Mouse (Mus musculus) heart, adult 2 months (tissue): ENCODE results near the gene Lhfpl2. TPM values are rescaled to one million over a fixed set of nuclear protein-coding genes. Genes with fewer than 3 reads are reported as not detected.
A peak's percentile ranks its signal among the peaks of the same experiment; 100 is the strongest.

Experiments used
- DNase-seq, 2 experiments: peaks; one replicate each; pipeline ENCODE4 v3.0.0; 2021
- H3K27ac ChIP-seq: fragments of 200-600 bp; 2 replicates; pipeline ENCODE4 v1.8.1; 2022
- H3K27me3 ChIP-seq: fragments of 200-500 bp; 2 replicates; pipeline ENCODE4 v1.6.1; 2012; ENCODE audit warnings: mild to moderate bottlenecking, low read length, inconsistent platforms, mixed read lengths; ENCODE audit not compliant: control insufficient read depth, insufficient read depth
- H3K36me3 ChIP-seq: fragments of 200-500 bp; 2 replicates; pipeline ENCODE4 v1.6.1; 2012; ENCODE audit warnings: low read length, inconsistent platforms; ENCODE audit not compliant: control insufficient read depth, insufficient read depth
- H3K4me1 ChIP-seq: fragments of 200-500 bp; 2 replicates; pipeline ENCODE4 v1.6.1; 2011; ENCODE audit warnings: low read length; ENCODE audit not compliant: control insufficient read depth, insufficient read depth
- H3K4me3 ChIP-seq: fragments of 200-600 bp; 2 replicates; pipeline ENCODE4 v1.8.1; 2022
- H3K79me2 ChIP-seq: fragments of 200-500 bp; replicated peaks from 2 replicates; pipeline ENCODE4 v1.6.1; 2012; ENCODE audit warnings: mild to moderate bottlenecking, inconsistent platforms, low read length, moderate library complexity, mixed read lengths; ENCODE audit not compliant: control insufficient read depth, insufficient read depth
- H3K9ac ChIP-seq: fragments of 200-500 bp; 2 replicates; pipeline ENCODE4 v1.6.1; 2012; ENCODE audit warnings: low read depth, mild to moderate bottlenecking, control low read depth, inconsistent platforms, low read length, mixed read lengths
- CTCF ChIP-seq: fragments of 200-600 bp; IDR thresholded peaks from 2 replicates; pipeline ENCODE4 v1.8.1; 2022; ENCODE audit warnings: antibody characterized with exemption, mild to moderate bottlenecking, moderate library complexity
- EP300 ChIP-seq: fragments of 200-500 bp; IDR thresholded peaks from 2 replicates; pipeline ENCODE4 v1.6.1; 2011; ENCODE audit warnings: low read depth, low read length, control low read depth; ENCODE audit not compliant: insufficient read depth
- POLR2A ChIP-seq: fragments of 200-500 bp; IDR thresholded peaks from 2 replicates; pipeline ENCODE4 v1.6.1; 2011; ENCODE audit warnings: mild to moderate bottlenecking, low read depth, low read length, control low read depth; ENCODE audit not compliant: insufficient read depth
- WGBS: fragments of 180-500 bp; shearing (Covaris S2); methylation state at CpG from one replicate; pipeline ENCODE4 v1.1.7; 2018; 5-methylcytosine and 5-hydroxymethylcytosine counted together
- intact Hi-C: fragments of 180-260 bp; cut with DNase I; formaldehyde crosslinking; loops from one replicate; pipeline ENCODE4 v1.15.1; 2025
- polyA plus RNA-seq: library from polyadenylated mRNA; depleted of rRNA; stranded (reverse); fragments of >200 nt; gene quantifications from 2 replicates; pipeline ENCODE4 v1.2.3, GENCODE M21; 2012
- total RNA-seq, 2 experiments: library from RNA; stranded (reverse); gene quantifications; 2 replicates each; pipeline ENCODE4 v1.2.3; 2021

Lhfpl2 gene
- total and polyA plus RNA-seq, 3 experiments: 2.8 to 4.0 (median 3.5) TPM

DNA sequence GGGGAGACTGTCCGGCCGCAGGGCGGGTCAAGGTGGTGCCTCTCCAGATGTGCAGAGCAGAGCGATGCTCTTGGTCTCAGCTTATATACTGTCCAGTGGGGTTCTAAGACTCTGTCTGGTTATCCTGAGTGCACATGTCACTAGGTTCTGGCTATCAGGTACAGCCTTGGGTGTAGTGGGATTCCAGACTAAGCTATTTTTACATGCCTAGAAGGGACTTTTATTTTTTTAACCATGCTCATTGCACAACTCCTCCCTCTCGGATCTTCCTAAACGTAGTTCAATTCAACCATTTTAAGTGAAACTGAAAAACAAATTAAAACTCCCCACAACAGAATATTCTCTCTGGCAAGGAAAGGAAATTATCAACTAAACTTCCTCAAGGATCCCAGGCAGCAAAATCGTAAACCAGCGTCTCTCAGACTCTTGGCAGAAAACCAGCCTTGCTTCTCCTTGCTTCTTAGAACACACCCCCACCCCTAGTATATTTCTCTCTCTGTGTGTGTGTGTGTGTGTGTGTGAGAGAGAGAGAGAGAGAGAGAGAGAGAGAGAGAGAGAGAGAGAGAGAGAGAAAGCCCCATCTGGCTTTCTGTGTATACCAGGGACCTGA lies 47.4 kb downstream of the Lhfpl2 start:
- WGBS: 40% methylated on average over 8 of the region's 8 CpGs
- no peaks in the 10 kb centered on the region for H3K79me2 ChIP-seq
- intact Hi-C loops: no loop called here
- H3K4me3 ChIP-seq: no peak overlapping the region
- H3K27ac ChIP-seq: no peak overlapping the region
- H3K36me3 ChIP-seq: no peaks in the 10 kb centered on the region
- peaks cover 2% of the 10 kb centered on the region for H3K4me1 ChIP-seq
- no peak overlapping the region for H3K9ac ChIP-seq
- TF ChIP-seq POLR2A (no peak), EP300 (no peak), CTCF (no peak)
- DNase-seq: no peak
- H3K27me3 ChIP-seq: no peaks in the 10 kb centered on the region

DNA sequence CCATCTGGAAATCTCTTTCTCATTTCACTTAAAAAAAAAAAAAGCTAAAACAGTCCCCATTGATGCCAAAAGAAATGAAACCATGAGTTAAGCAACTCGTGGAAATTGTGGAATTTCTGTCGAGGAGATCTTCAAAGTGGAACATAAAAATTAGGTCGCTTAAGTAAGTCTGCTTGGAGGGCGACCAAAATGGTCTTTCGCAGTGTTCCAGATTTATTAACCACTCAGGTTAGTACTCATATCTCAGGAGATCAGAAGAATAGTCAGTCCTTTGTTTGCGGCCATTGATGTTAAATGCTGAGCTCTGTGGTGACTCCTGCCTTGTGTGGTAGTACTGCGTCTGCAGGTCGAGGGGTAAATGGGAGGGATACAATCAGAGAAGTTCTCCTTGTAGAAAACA lies 48.8 kb downstream of the Lhfpl2 start:
- Histone ChIP-seq H3K9ac (no peak overlapping the region), H3K27me3 (no peaks in the 10 kb centered on the region), H3K36me3 (no peaks in the 10 kb centered on the region), H3K27ac (no peak overlapping the region), H3K79me2 (no peaks in the 10 kb centered on the region), H3K4me3 (no peak overlapping the region), H3K4me1 (peaks cover 2% of the 10 kb centered on the region)
- intact Hi-C loops: no loop called here
- DNase-seq: no peak
- TF ChIP-seq EP300: no peak
- no peak for TF ChIP-seq POLR2A
- TF ChIP-seq CTCF: no peak
- 75% methylated on average over 8 of the region's 8 CpGs for WGBS

DNA sequence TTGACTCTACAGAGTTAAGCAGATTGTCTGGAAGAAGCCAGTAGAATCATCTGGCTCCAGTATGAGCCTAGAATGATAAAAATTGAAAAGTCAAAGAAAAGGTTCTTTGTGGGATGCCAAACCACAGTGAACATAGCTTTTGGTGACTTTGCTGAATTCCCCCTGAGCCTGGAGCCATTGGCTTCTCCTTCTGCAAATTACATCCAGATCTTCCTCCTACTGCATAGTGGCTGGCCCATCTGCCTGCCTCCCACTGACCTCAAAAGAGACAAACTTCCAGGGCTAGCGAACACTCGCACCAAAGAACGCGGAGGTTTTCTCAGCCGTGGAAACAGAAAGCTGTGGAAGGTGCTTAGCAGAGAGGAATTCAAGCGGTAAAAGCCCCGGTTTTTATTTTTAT lies 49.4 kb downstream of the Lhfpl2 start:
- 79% methylated on average over 7 of the region's 7 CpGs for WGBS
- no peak for DNase-seq

DNA sequence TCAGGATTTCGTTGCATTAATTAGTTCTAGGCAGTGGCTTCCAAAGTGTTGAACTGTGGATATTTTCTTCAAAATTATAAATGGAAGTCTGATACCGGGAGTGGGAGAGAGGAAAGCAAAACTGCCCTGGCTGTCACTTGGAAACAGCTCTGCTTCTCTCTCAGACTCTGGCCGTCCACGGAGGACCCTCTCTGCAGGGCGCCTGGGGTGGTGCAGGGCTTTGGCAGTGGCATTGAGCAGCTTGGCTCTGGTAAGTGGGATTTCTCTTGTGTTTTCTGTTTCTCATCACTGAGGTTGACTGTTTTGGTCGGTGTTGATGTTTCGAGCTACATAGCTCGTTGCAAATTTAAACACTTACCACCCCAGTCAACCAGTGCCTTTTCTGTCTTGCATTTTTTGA lies 53.0 kb downstream of the Lhfpl2 start:
- no peak for DNase-seq
- H3K4me3 ChIP-seq: no peak overlapping the region
- WGBS: 88% methylated on average over 8 of the region's 8 CpGs
- H3K36me3 ChIP-seq: no peaks in the 10 kb centered on the region
- no peaks in the 10 kb centered on the region for H3K79me2 ChIP-seq
- H3K9ac ChIP-seq: no peak overlapping the region
- H3K4me1 ChIP-seq: peaks cover 6% of the 10 kb centered on the region
- no peak overlapping the region for H3K27ac ChIP-seq
- no peaks in the 10 kb centered on the region for H3K27me3 ChIP-seq
- intact Hi-C loops: no loop called here
- no peak for TF ChIP-seq CTCF
- no peak for TF ChIP-seq POLR2A
- TF ChIP-seq EP300: no peak

More for the DNA sequence above, 49.4 kb downstream of the Lhfpl2 start:
- Histone ChIP-seq H3K9ac (no peak overlapping the region), H3K4me3 (no peak overlapping the region), H3K79me2 (no peaks in the 10 kb centered on the region), H3K27ac (no peak overlapping the region), H3K27me3 (no peaks in the 10 kb centered on the region), H3K36me3 (no peaks in the 10 kb centered on the region), H3K4me1 (peaks cover 2% of the 10 kb centered on the region)
- intact Hi-C loops: no loop called here
- TF ChIP-seq POLR2A (no peak), CTCF (no peak), EP300 (no peak)

DNA sequence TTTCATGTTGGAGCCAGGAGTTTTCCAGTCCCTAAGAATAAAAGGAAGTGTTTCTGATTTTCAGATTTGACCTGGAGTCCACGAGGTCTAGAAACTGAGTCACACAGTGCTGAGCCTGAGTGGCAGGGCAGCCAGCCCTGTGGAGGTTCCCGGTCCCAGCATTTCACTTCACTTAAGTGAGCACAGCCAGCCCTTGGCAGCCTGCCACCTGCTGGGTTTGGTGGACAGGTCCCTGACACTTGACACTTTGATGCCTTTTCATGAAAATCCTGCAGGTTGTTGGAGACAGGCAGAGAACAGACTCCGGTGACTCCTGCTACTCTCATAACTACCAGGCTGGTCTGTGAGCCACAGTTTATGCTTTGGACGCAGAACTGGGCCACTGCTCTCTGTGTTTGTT lies 57.9 kb downstream of the Lhfpl2 start:
- TF ChIP-seq EP300 (no peak), POLR2A (no peak), CTCF (no peak)
- 26% methylated on average over 4 of the region's 4 CpGs for WGBS
- DNase-seq: peak in 1 of 2 experiments; percentile 29
- no peaks in the 10 kb centered on the region for H3K36me3 ChIP-seq
- no peaks in the 10 kb centered on the region for H3K27me3 ChIP-seq
- intact Hi-C loops: no loop called here
- peaks cover 7% of the 10 kb centered on the region for H3K4me1 ChIP-seq
- no peak overlapping the region for H3K27ac ChIP-seq
- H3K9ac ChIP-seq: no peak overlapping the region
- H3K79me2 ChIP-seq: no peaks in the 10 kb centered on the region
- no peak overlapping the region for H3K4me3 ChIP-seq

DNA sequence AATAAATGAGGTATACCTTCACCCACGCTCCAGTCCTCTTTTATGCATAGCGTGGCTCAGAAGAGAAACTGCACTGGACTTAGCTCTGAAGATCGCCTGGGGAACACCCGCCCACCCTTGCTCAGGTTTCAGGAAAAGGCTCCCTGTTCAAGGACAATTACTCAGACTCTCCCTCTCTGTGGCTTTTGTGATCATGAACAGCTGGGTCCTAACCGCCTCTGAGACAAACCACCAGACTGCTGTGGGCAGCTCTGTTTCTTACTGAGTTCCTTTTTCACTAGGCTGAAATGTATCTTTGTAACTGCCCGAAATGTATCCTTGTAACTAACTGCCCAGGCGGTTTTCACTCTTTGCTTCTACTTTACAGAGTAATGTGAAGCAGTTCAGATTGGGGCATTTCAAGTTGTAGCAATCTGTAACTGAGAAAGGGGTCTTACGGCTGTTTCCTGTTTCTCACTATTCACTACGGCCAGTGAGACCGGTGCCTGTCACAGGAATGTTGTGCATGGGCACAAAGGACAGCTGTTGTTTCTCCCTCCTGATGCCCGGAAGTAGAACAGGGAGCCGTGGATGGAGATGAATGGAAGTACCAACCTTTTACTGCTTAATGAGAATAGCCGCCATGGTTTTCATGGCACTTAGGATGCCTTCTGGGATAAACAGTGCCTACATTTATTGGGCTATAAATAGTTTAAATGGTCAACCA lies 59.3 kb downstream of the Lhfpl2 start:
- DNase-seq: no peak
- Histone ChIP-seq H3K4me1 (peaks cover 7% of the 10 kb centered on the region), H3K9ac (no peak overlapping the region), H3K27ac (no peak overlapping the region; the same call in 1 of the 2 replicates), H3K4me3 (no peak overlapping the region), H3K79me2 (no peaks in the 10 kb centered on the region), H3K36me3 (no peaks in the 10 kb centered on the region), H3K27me3 (no peaks in the 10 kb centered on the region)
- intact Hi-C loops: no loop called here
- no peak for TF ChIP-seq CTCF
- no peak for TF ChIP-seq EP300
- no peak for TF ChIP-seq POLR2A
- WGBS: 51% methylated on average over 13 of the region's 13 CpGs
